Mouse (Mus musculus) stomach, embryonic 14.5 days (tissue): ENCODE results near the gene 4930430F08Rik. TPM values are rescaled to one million over a fixed set of nuclear protein-coding genes. Genes with fewer than 3 reads are reported as not detected.

Source experiments
- ATAC-seq: fragments of 200-750 bp; cut with Nextera tagmentation; 2 replicates; pipeline ENCODE4 v1.8.0; 2017; ENCODE audit warnings: low read depth, moderate TSS enrichment; ENCODE audit not compliant: insufficient number of reproducible peaks, insufficient read depth, low FRiP score
- H3K27ac ChIP-seq: fragments of 300-500 bp; sonication (generic); 2 replicates; pipeline ENCODE4 v1.5.1; 2014; ENCODE audit warnings: mild to moderate bottlenecking, low read length, moderate library complexity, mixed read lengths
- H3K27me3 ChIP-seq: fragments of 300-500 bp; sonication (generic); 2 replicates; pipeline ENCODE4 v1.6.1; 2014; ENCODE audit warnings: low read length, control low read depth, mixed read lengths; ENCODE audit not compliant: control insufficient read depth, insufficient read depth
- H3K36me3 ChIP-seq: fragments of 300-500 bp; sonication (generic); 2 replicates; pipeline ENCODE4 v1.6.1; 2014; ENCODE audit warnings: mild to moderate bottlenecking, control low read depth, low read length, moderate library complexity, mixed read lengths; ENCODE audit not compliant: control insufficient read depth, insufficient read depth
- H3K4me1 ChIP-seq: fragments of 300-500 bp; sonication (generic); 2 replicates; pipeline ENCODE4 v1.6.1; 2014; ENCODE audit warnings: low read length, control low read depth, mixed read lengths; ENCODE audit not compliant: control insufficient read depth, insufficient read depth
- H3K4me2 ChIP-seq: fragments of 300-500 bp; sonication (generic); replicated peaks from 2 replicates; pipeline ENCODE4 v1.6.1; 2014; ENCODE audit warnings: low read depth, low read length, control low read depth
- H3K4me3 ChIP-seq: fragments of 300-500 bp; sonication (generic); 2 replicates; pipeline ENCODE4 v1.5.1; 2014; ENCODE audit warnings: low read depth, low read length, control low read depth
- H3K9ac ChIP-seq: fragments of 300-500 bp; sonication (generic); replicated peaks from 2 replicates; pipeline ENCODE4 v1.6.1; 2014; ENCODE audit warnings: low read depth, mild to moderate bottlenecking, control low read depth, low read length, moderate library complexity, mixed read lengths
- H3K9me3 ChIP-seq: fragments of 300-500 bp; sonication (generic); 2 replicates; pipeline ENCODE4 v1.6.1; 2016; ENCODE audit warnings: low read depth, low read length, control low read depth; ENCODE audit not compliant: control insufficient read depth
- WGBS: fragments of 180-500 bp; shearing (Covaris S2); extraction: QIAGEN DNeasy Blood & Tissue Kit; methylation state at CpG from one replicate; pipeline ENCODE4 v1.1.7; 2014; 5-methylcytosine and 5-hydroxymethylcytosine counted together
- polyA plus RNA-seq: library from polyadenylated mRNA; unstranded; fragments of >200 nt; fragmentation: Nextera tagmentation; extraction: Ambion mirVana; gene quantifications from 2 replicates; pipeline ENCODE4 v1.2.1, GENCODE M21; 2014

4930430F08Rik gene
- polyA plus RNA-seq, 1 experiment from 2014 or later = 8.8 TPM

GRCm38 (mm10) chr10:100598339-100598738 is 8.1 kb upstream of the 4930430F08Rik start:
- no peak overlapping the region for H3K4me3 ChIP-seq
- no peaks in the 10 kb centered on the region for H3K27me3 ChIP-seq
- ATAC-seq = no peak
- H3K4me2 ChIP-seq = no peak overlapping the region
- WGBS = 63% methylated on average over 3 of the region's 3 CpGs
- H3K27ac ChIP-seq = no peak overlapping the region
- no peaks in the 10 kb centered on the region for H3K9me3 ChIP-seq
- H3K36me3 ChIP-seq = no peaks in the 10 kb centered on the region
- H3K9ac ChIP-seq = no peak overlapping the region
- no peaks in the 10 kb centered on the region for H3K4me1 ChIP-seq

GRCm38 (mm10) chr10:100588932-100589388 is 1.3 kb downstream of the 4930430F08Rik start:
- under 1% methylated on average over 31 of the region's 31 CpGs for WGBS
- peak; percentile 98 for ATAC-seq
- no peak overlapping the region for H3K27ac ChIP-seq

DNA sequence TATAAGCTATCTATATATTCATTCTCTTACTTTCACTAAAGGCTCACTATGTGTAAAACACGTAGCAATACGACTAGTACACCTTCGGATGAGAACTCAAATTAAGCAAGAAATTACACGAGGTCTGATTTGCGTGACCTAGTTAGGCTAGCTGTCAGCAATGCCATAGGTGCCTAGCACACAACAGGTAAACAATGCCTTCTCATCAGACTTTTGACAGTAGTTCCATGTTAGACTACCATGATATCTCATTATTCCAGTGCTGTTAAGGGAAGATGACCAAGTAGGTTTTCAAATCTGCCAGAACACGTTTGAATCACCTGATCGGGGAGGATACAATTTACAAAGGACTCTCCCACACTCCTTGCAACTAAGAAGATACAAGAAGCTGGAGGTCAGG is 1.7 kb downstream of the 4930430F08Rik start:
- peak overlapping the region; percentile 57 for H3K4me3 ChIP-seq
- H3K9ac ChIP-seq = peak overlapping the region; percentile 40
- WGBS = 39% methylated on average over 7 of the region's 7 CpGs
- no peaks in the 10 kb centered on the region for H3K36me3 ChIP-seq
- peak overlapping the region; percentile 55 for H3K4me2 ChIP-seq
- no peak overlapping the region for H3K27ac ChIP-seq
- H3K9me3 ChIP-seq = no peaks in the 10 kb centered on the region
- H3K4me1 ChIP-seq = 0 out of 2 replicates have a peak, but pooled peaks cover 3% of the 10 kb centered on the region
- no peaks in the 10 kb centered on the region for H3K27me3 ChIP-seq
- ATAC-seq = no peak

More at GRCm38 (mm10) chr10:100588932-100589388, 1.3 kb downstream of the 4930430F08Rik start:
- Histone ChIP-seq H3K4me1 (0 out of 2 replicates have a peak, but pooled peaks cover 3% of the 10 kb centered on the region), H3K36me3 (no peaks in the 10 kb centered on the region), H3K9ac (peak overlapping the region; percentile 40), H3K4me3 (peak overlapping the region; percentile 57), H3K9me3 (no peaks in the 10 kb centered on the region), H3K27me3 (no peaks in the 10 kb centered on the region), H3K4me2 (peak overlapping the region; percentile 55)

DNA sequence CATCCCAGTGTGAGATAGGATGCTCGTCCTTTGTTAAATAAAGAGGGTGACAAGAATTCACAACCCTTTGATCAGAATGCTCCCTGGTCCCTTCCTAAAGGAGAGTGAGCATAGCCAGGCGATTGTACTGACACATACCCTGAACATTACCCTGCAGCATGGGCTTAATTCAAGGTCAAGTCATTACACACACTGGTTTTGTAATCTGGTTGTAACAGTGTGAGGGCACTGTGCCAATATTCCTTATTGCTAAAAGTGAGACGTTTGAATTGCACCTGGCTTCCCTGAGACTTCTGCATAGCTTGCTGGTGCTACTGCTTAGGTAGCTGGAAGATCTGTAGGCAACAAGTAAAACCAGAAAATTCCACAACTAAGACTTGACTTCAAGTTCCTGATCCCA is 6.0 kb downstream of the 4930430F08Rik start:
- WGBS = 82% methylated on average over 3 of the region's 3 CpGs
- no peaks in the 10 kb centered on the region for H3K9me3 ChIP-seq
- no peak overlapping the region for H3K4me3 ChIP-seq
- ATAC-seq = no peak
- H3K9ac ChIP-seq = no peak overlapping the region
- no peak overlapping the region for H3K4me2 ChIP-seq
- H3K4me1 ChIP-seq = 0 out of 2 replicates have a peak, but pooled peaks cover 3% of the 10 kb centered on the region
- no peaks in the 10 kb centered on the region for H3K36me3 ChIP-seq
- H3K27ac ChIP-seq = no peak overlapping the region
- H3K27me3 ChIP-seq = no peaks in the 10 kb centered on the region

- H3K9me3 ChIP-seq = no peaks in the 10 kb centered on the region
These were observed 14.9 kb downstream of the 4930430F08Rik start for GRCm38 (mm10) chr10:100575294-100575693.

GRCm38 (mm10) chr10:100574505-100575149 is 15.6 kb downstream of the 4930430F08Rik start:
- H3K4me3 ChIP-seq = no peak overlapping the region
- 89% methylated on average over 7 of the region's 7 CpGs for WGBS
- H3K9me3 ChIP-seq = no peaks in the 10 kb centered on the region
- no peak overlapping the region for H3K27ac ChIP-seq
- H3K4me2 ChIP-seq = no peak overlapping the region
- H3K9ac ChIP-seq = no peak overlapping the region
- peaks cover 9% of the 10 kb centered on the region for H3K36me3 ChIP-seq
- ATAC-seq = peak; percentile 56; the same call in 1 of the 2 replicates
- H3K4me1 ChIP-seq = no peaks in the 10 kb centered on the region
- no peaks in the 10 kb centered on the region for H3K27me3 ChIP-seq

More at GRCm38 (mm10) chr10:100575294-100575693, 14.9 kb downstream of the 4930430F08Rik start:
- H3K4me1 ChIP-seq = no peaks in the 10 kb centered on the region
- peaks cover 9% of the 10 kb centered on the region for H3K36me3 ChIP-seq
- 88% methylated on average over 7 of the region's 7 CpGs for WGBS
- no peak overlapping the region for H3K4me3 ChIP-seq
- no peaks in the 10 kb centered on the region for H3K27me3 ChIP-seq
- no peak overlapping the region for H3K27ac ChIP-seq
- no peak for ATAC-seq
- H3K9ac ChIP-seq = no peak overlapping the region
- H3K4me2 ChIP-seq = no peak overlapping the region

GRCm38 (mm10) chr10:100571707-100572106 is 18.5 kb downstream of the 4930430F08Rik start:
- ATAC-seq = no peak
- Histone ChIP-seq H3K4me1 (no peaks in the 10 kb centered on the region), H3K27ac (no peak overlapping the region), H3K4me2 (no peak overlapping the region), H3K9me3 (no peaks in the 10 kb centered on the region), H3K9ac (no peak overlapping the region), H3K36me3 (peaks cover 9% of the 10 kb centered on the region), H3K4me3 (no peak overlapping the region), H3K27me3 (no peaks in the 10 kb centered on the region)
- WGBS = 83% methylated on average over 3 of the region's 3 CpGs

DNA sequence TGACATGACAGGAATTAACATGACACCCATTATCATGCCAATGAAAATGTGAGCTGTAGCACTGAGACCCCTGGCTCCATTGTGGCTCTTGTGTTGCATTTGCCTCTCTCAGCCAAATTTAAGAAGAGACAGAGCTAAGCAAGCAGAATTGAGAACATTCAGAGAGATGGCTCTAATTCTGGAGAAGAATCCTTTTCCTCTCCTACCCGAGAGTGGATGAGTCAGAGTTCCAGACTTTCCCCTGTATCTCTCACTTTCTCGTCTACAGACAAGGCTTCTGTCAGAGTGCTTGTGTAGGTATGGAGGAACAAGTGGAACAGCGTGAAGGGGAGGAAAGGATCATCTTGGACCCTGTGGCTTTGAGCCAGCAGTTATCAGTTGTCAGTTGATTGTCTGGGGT is 26.1 kb downstream of the 4930430F08Rik start:
- H3K36me3 ChIP-seq = peaks cover 12% of the 10 kb centered on the region; the same call in 1 of the 2 replicates
- H3K4me2 ChIP-seq = no peak overlapping the region
- H3K9me3 ChIP-seq = no peaks in the 10 kb centered on the region
- H3K9ac ChIP-seq = no peak overlapping the region
- no peak overlapping the region for H3K27ac ChIP-seq
- WGBS = 80% methylated on average over 3 of the region's 3 CpGs
- H3K27me3 ChIP-seq = no peaks in the 10 kb centered on the region
- no peaks in the 10 kb centered on the region for H3K4me1 ChIP-seq
- H3K4me3 ChIP-seq = no peak overlapping the region
- ATAC-seq = no peak
